Mouse (Mus musculus) embryonic facial prominence, embryonic 11.5 days (tissue): Measurements from ENCODE around the gene Ugt1a5. TPM values are rescaled to one million over a fixed set of nuclear protein-coding genes. Genes with fewer than 3 reads are reported as not detected.

Source experiments
- ATAC-seq: fragments of 200-750 bp; cut with Nextera tagmentation; replicated peaks from 2 replicates; pipeline ENCODE4 v1.8.0; 2017; ENCODE audit warnings: low read depth; ENCODE audit not compliant: insufficient number of reproducible peaks, low FRiP score, low TSS enrichment
- DNase-seq: peaks from one replicate; pipeline ENCODE4 v3.0.0-alpha.2; 2015; ENCODE audit warnings: low spot score
- H3K27ac ChIP-seq: fragments of 300-500 bp; sonication (generic); replicated peaks from 2 replicates; pipeline ENCODE4 v1.5.1; 2014; ENCODE audit warnings: mild to moderate bottlenecking, low read depth, low read length, control low read depth
- H3K27me3 ChIP-seq: fragments of 300-500 bp; sonication (generic); 2 replicates; pipeline ENCODE4 v1.6.1; 2014; ENCODE audit warnings: mild to moderate bottlenecking, low read length, moderate library complexity, mixed read lengths; ENCODE audit not compliant: control insufficient read depth, insufficient read depth
- H3K36me3 ChIP-seq: fragments of 300-500 bp; sonication (generic); replicated peaks from 2 replicates; pipeline ENCODE4 v1.6.1; 2014; ENCODE audit warnings: low read depth, mild to moderate bottlenecking, low read length, moderate library complexity, mixed read lengths; ENCODE audit not compliant: control insufficient read depth, insufficient read depth
- H3K4me1 ChIP-seq: fragments of 300-500 bp; sonication (generic); 2 replicates; pipeline ENCODE4 v1.6.1; 2014; ENCODE audit warnings: low read length, mixed read lengths; ENCODE audit not compliant: control insufficient read depth, insufficient read depth
- H3K4me2 ChIP-seq: fragments of 300-500 bp; sonication (generic); 2 replicates; pipeline ENCODE4 v1.6.1; 2014; ENCODE audit warnings: low read depth, mild to moderate bottlenecking, control low read depth, low read length, moderate library complexity
- H3K4me3 ChIP-seq: fragments of 300-500 bp; sonication (generic); 2 replicates; pipeline ENCODE4 v1.5.1; 2014; ENCODE audit warnings: low read depth, low read length, control low read depth
- H3K9ac ChIP-seq: fragments of 300-500 bp; sonication (generic); replicated peaks from 2 replicates; pipeline ENCODE4 v1.6.1; 2014; ENCODE audit warnings: mild to moderate bottlenecking, control low read depth, low read length
- H3K9me3 ChIP-seq: fragments of 300-500 bp; sonication (generic); replicated peaks from 2 replicates; pipeline ENCODE4 v1.6.1; 2016; ENCODE audit warnings: mild to moderate bottlenecking, low read length, inconsistent platforms, mixed read lengths; ENCODE audit not compliant: control insufficient read depth
- WGBS: fragments of 180-500 bp; shearing (Covaris S2); extraction: QIAGEN DNeasy Blood & Tissue Kit; methylation state at CpG from one replicate; pipeline ENCODE4 v1.1.7; 2014; 5-methylcytosine and 5-hydroxymethylcytosine counted together
- polyA plus RNA-seq: library from polyadenylated mRNA; unstranded; fragments of >200 nt; fragmentation: Nextera tagmentation; extraction: Ambion mirVana; gene quantifications from 2 replicates; pipeline ENCODE4 v1.2.1, GENCODE M21; 2014

Ugt1a5 gene
- polyA plus RNA-seq, 1 experiment from 2014 or later: not detected

- Histone ChIP-seq H3K9ac (no peak overlapping the region), H3K27me3 (no peaks in the 10 kb centered on the region), H3K36me3 (no peaks in the 10 kb centered on the region), H3K4me2 (no peak overlapping the region), H3K9me3 (peaks cover 52% of the 10 kb centered on the region), H3K4me1 (no peaks in the 10 kb centered on the region), H3K27ac (no peak overlapping the region), H3K4me3 (no peak overlapping the region)
- DNase-seq (no peak), ATAC-seq (no peak)
- 76% methylated on average over 2 of the region's 2 CpGs for WGBS
These were observed 48.7 kb downstream of the Ugt1a5 start for GRCm38 (mm10) chr1:88214462-88214952.

DNA sequence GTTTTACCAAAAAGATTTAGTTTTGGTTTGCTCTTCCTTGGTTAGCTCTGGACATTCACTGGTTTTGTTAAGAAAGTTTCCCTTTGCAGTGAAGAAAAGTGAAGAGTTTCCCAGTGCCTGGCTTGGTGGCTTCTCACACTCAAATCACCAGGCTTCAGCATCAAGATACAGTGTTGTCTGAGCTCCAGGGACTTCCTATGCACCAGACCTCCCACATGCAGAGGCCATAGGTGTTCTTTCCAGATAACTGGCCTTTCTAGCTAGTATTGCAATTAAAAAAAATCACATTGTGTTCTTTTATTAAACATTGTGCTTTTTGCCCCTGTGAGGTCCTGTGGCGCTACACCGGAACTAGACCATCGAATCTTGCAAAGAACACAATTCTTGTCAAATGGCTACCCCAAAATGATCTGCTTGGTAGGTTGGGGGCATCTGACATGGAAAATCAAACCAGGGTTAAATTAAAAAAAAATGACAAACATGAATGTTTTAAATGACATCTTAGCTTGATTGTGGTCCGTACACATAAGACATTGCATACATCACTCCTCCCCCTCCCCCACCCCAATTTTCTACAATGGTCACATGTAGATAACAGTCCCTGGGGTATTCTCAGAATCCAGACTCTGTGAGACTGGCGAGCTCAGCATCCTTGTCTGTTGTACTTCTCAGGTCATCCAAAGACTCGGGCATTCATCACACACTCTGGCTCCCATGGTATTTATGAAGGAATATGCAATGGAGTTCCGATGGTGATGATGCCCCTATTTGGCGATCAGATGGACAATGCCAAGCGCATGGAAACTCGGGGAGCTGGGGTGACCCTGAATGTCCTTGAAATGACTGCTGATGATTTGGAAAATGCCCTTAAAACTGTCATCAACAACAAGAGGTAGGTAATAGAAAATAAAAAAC, 49.9 kb downstream of the Ugt1a5 start:
- Histone ChIP-seq H3K27ac (no peak overlapping the region), H3K9ac (no peak overlapping the region), H3K4me1 (no peaks in the 10 kb centered on the region), H3K4me3 (no peak overlapping the region), H3K36me3 (no peaks in the 10 kb centered on the region), H3K27me3 (no peaks in the 10 kb centered on the region), H3K4me2 (no peak overlapping the region), H3K9me3 (peaks cover 52% of the 10 kb centered on the region)
- DNase-seq: peak; percentile 6
- 0 out of 2 replicates have a peak, but pooled peaks have one; percentile 5 for ATAC-seq
- WGBS: 73% methylated on average over 10 of the region's 10 CpGs

DNA sequence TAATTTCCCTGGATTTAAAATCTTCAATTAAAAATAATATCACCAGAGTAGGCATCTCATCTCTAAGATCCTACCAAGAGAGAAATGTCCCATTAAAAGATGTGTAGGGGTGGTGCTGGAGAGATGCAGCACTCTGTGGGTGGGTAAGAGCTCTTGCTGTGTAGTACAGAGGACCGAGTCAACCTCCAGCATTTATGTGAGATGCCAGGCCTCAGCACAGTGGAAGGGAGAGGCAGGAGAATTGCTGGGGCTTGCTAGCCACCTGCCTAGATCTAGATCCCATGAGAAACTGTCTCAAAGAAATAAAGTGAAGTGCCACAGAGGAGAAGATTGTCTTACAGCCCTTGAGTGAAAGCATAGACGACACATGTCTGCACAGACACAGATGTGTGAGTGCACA, 50.7 kb downstream of the Ugt1a5 start:
- no peaks in the 10 kb centered on the region for H3K4me1 ChIP-seq
- ATAC-seq (no peak), DNase-seq (peak; percentile 0)
- no peak overlapping the region for H3K27ac ChIP-seq
- WGBS: 55% methylated on average over 2 of the region's 2 CpGs
- no peak overlapping the region for H3K4me3 ChIP-seq
- no peak overlapping the region for H3K9ac ChIP-seq
- H3K9me3 ChIP-seq: peaks cover 49% of the 10 kb centered on the region
- no peaks in the 10 kb centered on the region for H3K27me3 ChIP-seq
- no peak overlapping the region for H3K4me2 ChIP-seq
- no peaks in the 10 kb centered on the region for H3K36me3 ChIP-seq

- ATAC-seq: no peak
- no peak overlapping the region for H3K4me3 ChIP-seq
- H3K27ac ChIP-seq: no peak overlapping the region
- H3K4me1 ChIP-seq: no peaks in the 10 kb centered on the region
- WGBS: 62% methylated on average over 2 of the region's 2 CpGs
- no peak overlapping the region for H3K4me2 ChIP-seq
- H3K9me3 ChIP-seq: peaks cover 43% of the 10 kb centered on the region
- no peak overlapping the region for H3K9ac ChIP-seq
- H3K36me3 ChIP-seq: no peaks in the 10 kb centered on the region
- peak; percentile 0 for DNase-seq
- no peaks in the 10 kb centered on the region for H3K27me3 ChIP-seq
These were observed 51.3 kb downstream of the Ugt1a5 start for GRCm38 (mm10) chr1:88217144-88217543.

DNA sequence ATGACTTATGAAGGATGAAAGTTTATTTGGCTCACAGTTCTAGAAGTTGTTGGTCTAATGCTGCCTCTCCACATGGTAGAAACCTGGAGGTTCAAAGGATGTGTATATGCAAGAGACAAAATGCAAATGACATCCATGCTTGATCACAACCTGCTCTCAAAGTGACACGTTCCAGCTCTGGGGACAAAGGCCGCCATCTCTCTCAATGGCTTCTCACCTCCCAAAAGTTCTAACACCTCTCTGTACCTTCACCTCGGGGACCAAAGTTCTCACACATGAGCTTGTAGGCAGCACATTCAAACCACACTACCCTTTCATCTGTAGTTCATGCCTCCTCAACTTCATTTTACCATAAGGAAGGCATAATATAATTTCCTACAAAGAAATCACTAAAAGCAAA, 51.8 kb downstream of the Ugt1a5 start:
- no peak for ATAC-seq
- Histone ChIP-seq H3K4me1 (no peaks in the 10 kb centered on the region), H3K4me2 (no peak overlapping the region), H3K27me3 (no peaks in the 10 kb centered on the region), H3K9me3 (peaks cover 39% of the 10 kb centered on the region), H3K4me3 (no peak overlapping the region), H3K9ac (no peak overlapping the region), H3K27ac (no peak overlapping the region), H3K36me3 (no peaks in the 10 kb centered on the region)
- peak; percentile 2 for DNase-seq
- 41% methylated on average over 3 of the region's 3 CpGs for WGBS

DNA sequence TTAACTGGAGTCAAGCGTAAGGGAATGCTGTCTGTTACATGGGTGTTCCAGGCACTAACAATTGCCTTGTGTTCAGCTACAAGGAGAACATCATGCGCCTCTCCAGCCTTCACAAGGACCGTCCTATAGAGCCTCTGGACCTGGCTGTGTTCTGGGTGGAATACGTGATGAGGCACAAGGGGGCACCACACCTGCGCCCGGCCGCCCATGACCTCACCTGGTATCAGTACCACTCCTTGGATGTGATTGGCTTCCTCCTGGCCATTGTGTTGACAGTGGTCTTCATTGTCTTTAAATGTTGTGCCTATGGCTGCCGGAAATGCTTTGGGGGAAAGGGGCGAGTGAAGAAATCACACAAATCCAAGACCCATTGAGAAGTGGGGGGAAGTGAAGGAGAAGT, 52.2 kb downstream of the Ugt1a5 start:
- Histone ChIP-seq H3K4me3 (no peak overlapping the region), H3K4me2 (no peak overlapping the region), H3K36me3 (no peaks in the 10 kb centered on the region), H3K27me3 (no peaks in the 10 kb centered on the region), H3K9me3 (peaks cover 37% of the 10 kb centered on the region), H3K9ac (no peak overlapping the region), H3K27ac (no peak overlapping the region), H3K4me1 (no peaks in the 10 kb centered on the region)
- WGBS: 74% methylated on average over 9 of the region's 9 CpGs
- no peak for ATAC-seq
- DNase-seq: peak; percentile 2

- DNase-seq (peak; percentile 17), ATAC-seq (no peak)
- WGBS: 49% methylated on average over 4 of the region's 4 CpGs
- H3K4me1 ChIP-seq: no peaks in the 10 kb centered on the region
- H3K9me3 ChIP-seq: peaks cover 36% of the 10 kb centered on the region
- no peak overlapping the region for H3K9ac ChIP-seq
- H3K4me2 ChIP-seq: no peak overlapping the region
- no peaks in the 10 kb centered on the region for H3K36me3 ChIP-seq
- H3K27ac ChIP-seq: no peak overlapping the region
- no peak overlapping the region for H3K4me3 ChIP-seq
- H3K27me3 ChIP-seq: no peaks in the 10 kb centered on the region
These were observed 52.8 kb downstream of the Ugt1a5 start for GRCm38 (mm10) chr1:88218591-88218990.

DNA sequence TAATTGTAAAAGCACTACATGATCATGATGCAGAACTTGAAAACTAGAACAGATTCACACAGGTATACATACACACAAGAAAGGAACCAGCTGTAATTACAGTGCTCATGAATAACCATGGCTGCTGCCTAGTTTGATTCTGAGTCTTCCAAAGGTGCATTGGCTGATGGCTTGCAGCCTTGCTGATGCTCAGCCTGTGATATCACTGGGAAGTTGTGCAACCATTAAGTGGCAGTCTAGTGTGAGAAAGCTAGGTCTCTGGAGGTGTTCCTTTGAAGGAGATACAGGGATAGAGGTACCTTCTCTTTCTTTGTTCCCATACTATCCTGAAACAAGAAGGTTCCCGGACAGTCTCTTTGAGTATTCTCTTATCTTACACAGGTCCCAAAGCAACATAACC, 53.2 kb downstream of the Ugt1a5 start:
- no peaks in the 10 kb centered on the region for H3K4me1 ChIP-seq
- H3K4me2 ChIP-seq: no peak overlapping the region
- no peak overlapping the region for H3K9ac ChIP-seq
- H3K27ac ChIP-seq: no peak overlapping the region
- peaks cover 31% of the 10 kb centered on the region for H3K9me3 ChIP-seq
- no peaks in the 10 kb centered on the region for H3K36me3 ChIP-seq
- WGBS: 24% methylated on average over 1 of the region's 1 CpGs
- ATAC-seq (no peak), DNase-seq (peak; percentile 5)
- no peak overlapping the region for H3K4me3 ChIP-seq
- no peaks in the 10 kb centered on the region for H3K27me3 ChIP-seq
